Mouse (Mus musculus) skeletal muscle tissue, postnatal 0 days (tissue): Measurements from ENCODE around the gene Zfp335. TPM values are rescaled to one million over a fixed set of nuclear protein-coding genes. Genes with fewer than 3 reads are reported as not detected.

ENCODE experiments used
- polyA plus RNA-seq: library from polyadenylated mRNA; unstranded; fragments of >200 nt; fragmentation: Nextera tagmentation; extraction: Ambion mirVana; gene quantifications from 2 replicates; pipeline ENCODE4 v1.2.1, GENCODE M21; 2015

Gene Zfp335
- 4.0 and 4.3 TPM in 2 replicates for polyA plus RNA-seq

GRCm38 (mm10) chr2:164911086-164912048 lies at the start of gene Zfp335:
Gene Zfp335, minus strand, starts transcription at chr2:164911757.

GRCm38 (mm10) chr2:164960716-164961441 lies 49.3 kb upstream of the Zfp335 start, which contains the start of gene Slc12a5:
Gene Slc12a5, plus strand, starts transcription at chr2:164960802.

GRCm38 (mm10) chr2:164940140-164940830 lies 28.7 kb upstream of the Zfp335 start, which contains the start of gene Mmp9:
Gene Mmp9, plus strand, starts transcription at chr2:164940780.

GRCm38 (mm10) chr2:164879228-164879567 lies 32.4 kb downstream of the Zfp335 start, which contains the start of gene Pcif1:
Gene Pcif1, plus strand, starts transcription at chr2:164879304.

GRCm38 (mm10) chr2:164857101-164857821 lies 54.3 kb downstream of the Zfp335 start, which contains the start of gene Pltp:
Gene Pltp, minus strand, starts transcription at chr2:164857711.

Other genes starting within 250 kb of the Zfp335 start
- gene Wfdc11, start 237.7 kb downstream of the Zfp335 start, polyA plus RNA-seq = not detected in 2 replicates
- gene Wfdc13, start 226.7 kb downstream of the Zfp335 start, polyA plus RNA-seq = 0.21 TPM in 1 of 2 replicates, not detected in the other
- gene Spint4, start 213.3 kb downstream of the Zfp335 start, polyA plus RNA-seq = not detected in 2 replicates
- gene Spint5, start 196.5 kb downstream of the Zfp335 start, polyA plus RNA-seq = not detected in 2 replicates
- 0.14 and 0.29 TPM in 2 replicates for gene Wfdc3, start 165.8 kb downstream of the Zfp335 start, polyA plus RNA-seq
- 51.2 and 54.3 TPM in 2 replicates for gene Dnttip1, start 165.8 kb downstream of the Zfp335 start, polyA plus RNA-seq
- 67.3 and 77.7 TPM in 2 replicates for gene Ube2c, start 141.9 kb downstream of the Zfp335 start, polyA plus RNA-seq
- 22,389 and 24,028 TPM in 2 replicates for gene Tnnc2, start 131.8 kb downstream of the Zfp335 start, polyA plus RNA-seq
- gene Snx21, start 125.9 kb downstream of the Zfp335 start, polyA plus RNA-seq = 31.1 and 33.0 TPM in 2 replicates
- gene Acot8, start 106.9 kb downstream of the Zfp335 start, polyA plus RNA-seq = 10.2 and 11.7 TPM in 2 replicates
- gene Zswim3, start 106.7 kb downstream of the Zfp335 start, polyA plus RNA-seq = 2.0 TPM in 2 replicates
- gene Zswim1, start 89.1 kb downstream of the Zfp335 start, polyA plus RNA-seq = 5.9 and 6.8 TPM in 2 replicates
- gene Spata25, start 83.2 kb downstream of the Zfp335 start, polyA plus RNA-seq = not detected in 2 replicates
- gene Ctsa, start 78.9 kb downstream of the Zfp335 start, polyA plus RNA-seq = 105 and 116 TPM in 2 replicates
- gene Neurl2, start 78.3 kb downstream of the Zfp335 start, polyA plus RNA-seq = 56.5 and 63.5 TPM in 2 replicates
- 5.9 and 7.4 TPM in 2 replicates for gene Pltp, start 54.0 kb downstream of the Zfp335 start, polyA plus RNA-seq
- gene Pcif1, start 32.5 kb downstream of the Zfp335 start, polyA plus RNA-seq = 41.4 and 42.2 TPM in 2 replicates
- gene Mmp9, start 29.0 kb upstream of the Zfp335 start, polyA plus RNA-seq = 0.91 and 1.1 TPM in 2 replicates
- 0.22 and 0.23 TPM in 2 replicates for gene Slc12a5, start 49.0 kb upstream of the Zfp335 start, polyA plus RNA-seq
- gene Ncoa5, start 123.1 kb upstream of the Zfp335 start, polyA plus RNA-seq = 17.6 and 18.6 TPM in 2 replicates
- 2.4 and 3.5 TPM in 2 replicates for gene Cd40, start 143.9 kb upstream of the Zfp335 start, polyA plus RNA-seq
- not detected in 2 replicates for gene 1700025C18Rik, start 179.0 kb upstream of the Zfp335 start, polyA plus RNA-seq